Mouse (Mus musculus) forebrain, postnatal 0 days (tissue): ENCODE results near the gene Gm960. TPM values are rescaled to one million over a fixed set of nuclear protein-coding genes. Genes with fewer than 3 reads are reported as not detected.

Source experiments
- ATAC-seq: fragments of 200-750 bp; cut with Nextera tagmentation; 2 replicates; pipeline ENCODE4 v1.8.0; 2017; ENCODE audit warnings: mild to moderate bottlenecking, moderate library complexity
- DNase-seq: peaks from one replicate; pipeline ENCODE4 v3.0.0-alpha.2; 2015
- H3K27ac ChIP-seq: fragments of 300-500 bp; sonication (generic); 2 replicates; pipeline ENCODE4 v1.5.1; 2014; ENCODE audit warnings: low read depth, mild to moderate bottlenecking, antibody characterized with exemption, low read length, moderate library complexity, mixed read lengths
- H3K27me3 ChIP-seq: fragments of 300-500 bp; sonication (generic); 2 replicates; pipeline ENCODE4 v1.6.1; 2014; ENCODE audit warnings: mild to moderate bottlenecking, low read length, mixed read lengths; ENCODE audit not compliant: insufficient read depth
- H3K36me3 ChIP-seq: fragments of 300-500 bp; sonication (generic); 2 replicates; pipeline ENCODE4 v1.6.1; 2014; ENCODE audit warnings: mild to moderate bottlenecking, moderate library complexity; ENCODE audit not compliant: insufficient read depth
- H3K4me1 ChIP-seq: fragments of 300-500 bp; sonication (generic); 2 replicates; pipeline ENCODE4 v1.6.1; 2014; ENCODE audit warnings: antibody characterized with exemption; ENCODE audit not compliant: insufficient read depth
- H3K4me2 ChIP-seq: fragments of 300-500 bp; sonication (generic); 2 replicates; pipeline ENCODE4 v1.6.1; 2014; ENCODE audit warnings: low read depth, mild to moderate bottlenecking, moderate library complexity
- H3K4me3 ChIP-seq: fragments of 300-500 bp; sonication (generic); 2 replicates; pipeline ENCODE4 v1.5.1; 2014; ENCODE audit warnings: low read depth, low read length, mixed read lengths
- H3K9ac ChIP-seq: fragments of 300-500 bp; sonication (generic); 2 replicates; pipeline ENCODE4 v1.6.1; 2014; ENCODE audit warnings: mild to moderate bottlenecking
- H3K9me3 ChIP-seq: fragments of 300-500 bp; sonication (generic); 2 replicates; pipeline ENCODE4 v1.6.1; 2016; ENCODE audit warnings: low read length
- CTCF ChIP-seq: sonication (generic); IDR thresholded peaks from 2 replicates; pipeline ENCODE4 v1.5.1; 2016; ENCODE audit warnings: antibody characterized with exemption, control low read depth, low read depth
- WGBS: fragments of 180-500 bp; shearing (Covaris S2); extraction: QIAGEN DNeasy Blood & Tissue Kit; methylation state at CpG from one replicate; pipeline ENCODE4 v1.1.7; 2014; 5-methylcytosine and 5-hydroxymethylcytosine counted together
- polyA plus RNA-seq: library from polyadenylated mRNA; unstranded; fragments of >200 nt; fragmentation: Nextera tagmentation; extraction: Ambion mirVana; gene quantifications from 2 replicates; pipeline ENCODE4 v1.2.1, GENCODE M21; 2015
- total RNA-seq: library from RNA; depleted of rRNA; stranded (reverse); fragments of >200 nt; gene quantifications from 2 replicates; pipeline ENCODE4 v1.2.3, GENCODE M21; 2014

Gene Gm960
- total and polyA plus RNA-seq, 2 experiments from 2014 or later, result 4.5 to 7.3 TPM

DNA sequence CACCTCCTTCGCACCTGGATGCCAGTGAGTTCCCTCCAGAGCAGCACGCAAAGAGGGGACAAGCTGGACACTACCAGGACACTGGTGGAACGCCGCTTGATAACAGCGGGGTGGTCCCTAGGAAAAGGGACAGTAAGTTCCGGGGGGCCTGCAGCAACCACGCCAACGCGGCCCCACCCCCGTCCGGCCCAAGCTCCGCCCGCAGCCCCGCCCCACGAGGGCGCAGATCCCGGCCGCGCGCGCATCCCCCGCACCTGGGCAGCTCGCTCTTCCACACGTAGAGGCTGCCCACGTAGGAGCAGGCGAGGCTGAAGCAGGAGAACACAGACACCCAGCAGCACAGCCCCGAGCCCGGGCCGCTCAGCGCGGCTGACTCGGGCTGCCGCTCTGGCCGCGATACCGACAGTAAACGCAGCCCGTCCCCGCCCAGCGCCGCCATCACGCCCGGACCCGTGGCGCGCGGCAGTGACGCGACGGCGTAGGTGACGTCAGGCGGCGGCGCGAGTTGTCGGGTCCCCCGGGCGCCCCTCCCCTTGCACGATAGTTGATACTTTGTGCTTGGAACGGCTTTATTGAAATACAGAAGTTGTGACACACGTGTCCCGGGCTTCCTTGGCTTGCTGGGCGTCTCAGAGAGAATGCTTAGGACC lies 73.2 kb downstream of the Gm960 start, which contains the start of gene Rce1:
Gene Rce1 (minus strand): TSS at position 463 of the 650 bp plus-strand sequence.
- Histone ChIP-seq H3K4me1 (peaks cover 11% of the 10 kb centered on the region; the same call in 1 of the 2 replicates), H3K4me3 (peak within 1 kb of the TSS; percentile 86), H3K27me3 (no peaks in the 10 kb centered on the region), H3K9ac (peak within 1 kb of the TSS; percentile 91), H3K4me2 (peak within 1 kb of the TSS; percentile 84), H3K9me3 (no peaks in the 10 kb centered on the region), H3K27ac (peak within 1 kb of the TSS; percentile 91), H3K36me3 (peaks cover 24% of the 10 kb centered on the region; the same call in 1 of the 2 replicates)
- DNase-seq (peak; percentile 96), ATAC-seq (peak; percentile 96)
- TF ChIP-seq CTCF, result no peak; the same call in 1 of the 2 replicates
- WGBS, result 1% methylated on average over 64 of the region's 64 CpGs

DNA sequence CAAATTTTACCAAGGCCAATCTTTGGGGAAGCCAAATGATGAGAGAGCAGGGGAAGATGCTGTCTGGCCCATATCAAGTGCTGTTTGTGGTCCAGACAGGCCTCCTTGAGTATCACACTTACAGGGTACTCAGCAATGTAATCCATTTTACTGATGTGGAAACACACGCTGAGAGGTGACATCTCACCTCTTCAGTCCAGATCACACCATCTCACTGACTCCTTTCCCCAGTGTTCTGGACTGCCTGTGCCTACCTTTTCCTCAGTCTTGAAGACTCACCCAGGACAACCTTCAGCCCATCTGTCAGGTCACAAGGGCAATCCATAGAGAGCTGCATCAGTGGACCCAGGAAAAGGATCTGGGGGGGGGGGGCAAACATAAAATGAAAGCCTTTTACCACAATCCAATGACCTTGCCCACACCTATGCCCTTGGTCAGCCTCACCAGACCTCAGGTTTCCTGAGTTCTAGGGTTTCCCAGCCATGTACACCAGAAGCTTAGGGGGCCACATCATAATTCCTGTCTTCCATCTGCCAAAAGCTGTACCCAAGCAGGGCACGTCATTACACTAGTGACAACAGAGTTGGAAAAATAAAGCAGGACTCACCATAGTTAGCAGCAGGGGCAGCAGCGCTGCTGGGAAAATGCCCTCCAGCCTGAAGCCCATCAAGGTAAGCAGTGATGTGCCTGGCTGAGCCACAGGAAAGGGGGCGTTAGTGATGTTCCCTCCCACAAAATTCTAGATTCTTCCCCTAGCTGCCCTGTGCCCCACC lies 73.9 kb downstream of the Gm960 start:
- Histone ChIP-seq H3K9ac (peak overlapping the region; percentile 91), H3K36me3 (peaks cover 29% of the 10 kb centered on the region; the same call in 1 of the 2 replicates), H3K27me3 (no peaks in the 10 kb centered on the region), H3K27ac (peak overlapping the region; percentile 91), H3K4me2 (peak overlapping the region; percentile 81), H3K9me3 (no peaks in the 10 kb centered on the region), H3K4me1 (peaks cover 11% of the 10 kb centered on the region; the same call in 1 of the 2 replicates), H3K4me3 (peak overlapping the region; percentile 86)
- 25% methylated on average over 4 of the region's 4 CpGs for WGBS
- DNase-seq, result no peak
- no peak; the same call in 1 of the 2 replicates for TF ChIP-seq CTCF
- 0 out of 2 replicates have a peak, but pooled peaks have one; percentile 0 for ATAC-seq

DNA sequence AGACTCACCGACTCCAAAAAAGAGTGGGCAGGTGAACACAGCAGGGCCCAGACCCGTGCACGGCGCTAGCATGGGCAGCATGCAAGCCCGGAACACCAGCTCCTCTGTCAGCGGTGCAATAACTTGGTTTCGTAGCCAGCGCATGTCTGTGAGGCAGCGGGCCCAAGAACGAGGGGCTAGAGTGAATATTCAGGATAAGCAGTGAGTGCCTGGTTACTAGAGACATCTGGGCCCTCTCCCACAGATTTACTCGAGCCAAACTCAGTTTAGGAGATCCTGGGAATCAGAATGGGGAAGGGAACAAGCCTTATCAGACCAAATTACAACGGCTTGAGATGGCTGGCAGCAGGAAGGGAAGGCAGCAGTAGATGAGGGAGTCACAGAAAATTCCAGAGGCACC lies 74.5 kb downstream of the Gm960 start:
- no peak overlapping the region for H3K27ac ChIP-seq
- TF ChIP-seq CTCF, result no peak
- H3K9ac ChIP-seq, result no peak overlapping the region
- WGBS, result 94% methylated on average over 12 of the region's 12 CpGs
- H3K4me3 ChIP-seq, result no peak overlapping the region
- H3K27me3 ChIP-seq, result no peaks in the 10 kb centered on the region
- H3K9me3 ChIP-seq, result no peaks in the 10 kb centered on the region
- ATAC-seq, result no peak
- no peak for DNase-seq
- H3K4me2 ChIP-seq, result no peak overlapping the region
- H3K4me1 ChIP-seq, result peaks cover 11% of the 10 kb centered on the region; the same call in 1 of the 2 replicates
- peaks cover 29% of the 10 kb centered on the region; the same call in 1 of the 2 replicates for H3K36me3 ChIP-seq

DNA sequence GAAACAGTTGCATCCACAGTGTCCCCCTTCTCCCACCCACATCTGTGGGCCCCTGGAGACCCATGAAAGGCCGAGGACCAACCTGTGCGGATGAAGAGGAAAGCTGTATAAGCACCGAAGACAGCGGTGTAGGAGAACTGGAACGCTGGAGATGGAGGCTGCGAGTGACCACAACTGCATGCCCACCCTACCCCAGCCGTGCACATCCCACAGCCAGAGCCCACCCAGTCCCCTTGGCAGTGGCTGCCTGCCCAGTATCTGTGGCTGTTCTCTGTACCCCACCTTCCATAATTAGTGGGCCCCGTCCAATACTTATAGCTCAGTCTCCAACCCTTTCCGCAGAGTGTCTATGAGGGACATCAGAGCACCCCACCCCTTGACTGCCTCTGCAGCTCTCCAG lies 75.0 kb downstream of the Gm960 start:
- no peak overlapping the region for H3K4me3 ChIP-seq
- H3K9me3 ChIP-seq, result no peaks in the 10 kb centered on the region
- no peak overlapping the region for H3K9ac ChIP-seq
- ATAC-seq (no peak), DNase-seq (no peak)
- no peak for TF ChIP-seq CTCF
- no peak overlapping the region for H3K27ac ChIP-seq
- H3K36me3 ChIP-seq, result peaks cover 29% of the 10 kb centered on the region; the same call in 1 of the 2 replicates
- H3K4me1 ChIP-seq, result peaks cover 8% of the 10 kb centered on the region; the same call in 1 of the 2 replicates
- WGBS, result 95% methylated on average over 9 of the region's 9 CpGs
- H3K27me3 ChIP-seq, result no peaks in the 10 kb centered on the region
- H3K4me2 ChIP-seq, result no peak overlapping the region

DNA sequence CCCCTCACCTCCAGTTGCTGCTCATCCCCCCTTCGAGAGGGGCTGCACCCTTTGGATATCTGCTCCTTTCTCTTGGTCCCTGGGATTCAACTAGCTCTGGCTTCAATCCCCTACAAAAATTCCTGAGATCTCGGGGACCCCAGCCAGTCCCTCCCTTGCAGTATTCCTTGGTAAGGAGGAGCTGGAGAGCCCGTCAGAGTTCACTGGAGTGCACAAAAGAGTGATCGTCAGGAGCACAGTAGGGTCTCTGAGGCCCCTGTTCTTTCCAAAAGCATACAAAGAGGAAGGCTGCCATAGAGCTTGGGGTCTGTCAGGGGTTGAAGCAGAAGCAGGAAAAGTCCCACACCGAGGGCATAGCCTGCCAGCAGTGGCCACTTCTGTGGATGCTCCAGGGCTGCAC lies 75.7 kb downstream of the Gm960 start:
- H3K9me3 ChIP-seq, result no peaks in the 10 kb centered on the region
- H3K27ac ChIP-seq, result no peak overlapping the region
- DNase-seq, result no peak
- no peak overlapping the region for H3K4me2 ChIP-seq
- H3K36me3 ChIP-seq, result peaks cover 29% of the 10 kb centered on the region; the same call in 1 of the 2 replicates
- H3K4me1 ChIP-seq, result peaks cover 8% of the 10 kb centered on the region; the same call in 1 of the 2 replicates
- no peak overlapping the region for H3K4me3 ChIP-seq
- no peak overlapping the region for H3K9ac ChIP-seq
- no peaks in the 10 kb centered on the region for H3K27me3 ChIP-seq
- WGBS, result 67% methylated on average over 5 of the region's 5 CpGs
- no peak for ATAC-seq
- no peak for TF ChIP-seq CTCF

DNA sequence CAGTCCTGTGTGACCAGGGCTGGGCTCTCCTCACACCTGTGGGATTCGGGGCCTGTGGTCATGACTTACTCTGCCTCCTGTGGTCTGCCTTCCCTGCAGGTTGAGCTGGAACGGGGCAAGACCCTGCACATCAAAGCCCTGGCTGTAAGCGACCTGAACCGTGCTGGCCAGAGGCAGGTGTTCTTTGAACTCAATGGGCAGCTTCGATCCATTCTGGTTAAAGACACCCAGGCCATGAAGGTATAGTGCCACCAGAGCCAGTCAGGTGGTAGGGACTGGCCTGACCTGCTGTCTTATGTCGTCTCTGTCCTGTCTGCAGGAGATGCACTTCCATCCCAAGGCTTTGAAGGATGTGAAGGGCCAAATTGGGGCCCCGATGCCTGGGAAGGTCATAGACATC lies 77.7 kb downstream of the Gm960 start:
- H3K36me3 ChIP-seq, result peaks cover 29% of the 10 kb centered on the region; the same call in 1 of the 2 replicates

More for the DNA sequence above, 77.7 kb downstream of the Gm960 start:
- Histone ChIP-seq H3K4me3 (no peak overlapping the region), H3K9me3 (no peaks in the 10 kb centered on the region), H3K4me1 (peaks cover 7% of the 10 kb centered on the region; the same call in 1 of the 2 replicates), H3K27me3 (no peaks in the 10 kb centered on the region), H3K27ac (no peak overlapping the region), H3K4me2 (no peak overlapping the region), H3K9ac (no peak overlapping the region)
- TF ChIP-seq CTCF, result no peak
- DNase-seq, result no peak
- 88% methylated on average over 7 of the region's 7 CpGs for WGBS
- ATAC-seq, result no peak
